Mouse (Mus musculus): ENCODE measurements around the gene Xaf1. TPM values are rescaled to one million over a fixed set of nuclear protein-coding genes. Genes with fewer than 3 reads are reported as not detected.

The Xaf1 gene
- polyA plus RNA-seq, 1 experiment, result 28.3 TPM

GRCm38 (mm10) chr11:72273341-72273740, 28.1 kb upstream of the Xaf1 start:
- H3K36me3 ChIP-seq (ENCODE audit: control insufficient read depth, insufficient read depth, low read length), result no peaks in the 10 kb centered on the region
- no peak overlapping the region for H3K27ac ChIP-seq (ENCODE audit: insufficient read depth, low read depth, low read length)
- no peak overlapping the region for H3K4me3 ChIP-seq (ENCODE audit: low read depth, low read length)
- H3K27me3 ChIP-seq (ENCODE audit: control insufficient read depth, insufficient read depth, low read length), result no peaks in the 10 kb centered on the region
- H3K4me1 ChIP-seq (ENCODE audit: control insufficient read depth, insufficient read depth, insufficient read length, low read length), result no peaks in the 10 kb centered on the region
- WGBS, result 46% methylated on average over 3 of the region's 3 CpGs
- TF ChIP-seq CTCF (IDR thresholded peaks at IDR 0.05; ENCODE audit: extremely low read depth, insufficient read length, insufficient replicate concordance, low read depth, low read length), result no peak

- H3K36me3 ChIP-seq (ENCODE audit: control insufficient read depth, insufficient read depth, low read length), result no peaks in the 10 kb centered on the region
- no peak overlapping the region for H3K27ac ChIP-seq (ENCODE audit: insufficient read depth, low read depth, low read length)
- no peaks in the 10 kb centered on the region for H3K27me3 ChIP-seq (ENCODE audit: control insufficient read depth, insufficient read depth, low read length)
- no peaks in the 10 kb centered on the region for H3K4me1 ChIP-seq (ENCODE audit: control insufficient read depth, insufficient read depth, insufficient read length, low read length)
- TF ChIP-seq CTCF (IDR thresholded peaks at IDR 0.05; ENCODE audit: extremely low read depth, insufficient read length, insufficient replicate concordance, low read depth, low read length) (no peak), POLR2A (IDR thresholded peaks at IDR 0.05; ENCODE audit: low read depth, low read length) (no peak)
- H3K4me3 ChIP-seq (ENCODE audit: low read depth, low read length), result no peak overlapping the region
- 53% methylated on average over 5 of the region's 5 CpGs for WGBS
Measured at GRCm38 (mm10) chr11:72281143-72281851, 20.1 kb upstream of the Xaf1 start.

- no peak for TF ChIP-seq CTCF (IDR thresholded peaks at IDR 0.05; ENCODE audit: extremely low read depth, insufficient read length, insufficient replicate concordance, low read depth, low read length)
- no peak for TF ChIP-seq POLR2A (IDR thresholded peaks at IDR 0.05; ENCODE audit: low read depth, low read length)
- Histone ChIP-seq H3K27me3 (ENCODE audit: control insufficient read depth, insufficient read depth, low read length) (no peaks in the 10 kb centered on the region), H3K36me3 (ENCODE audit: control insufficient read depth, insufficient read depth, low read length) (no peaks in the 10 kb centered on the region), H3K27ac (ENCODE audit: insufficient read depth, low read depth, low read length) (no peak overlapping the region), H3K4me3 (ENCODE audit: low read depth, low read length) (no peak overlapping the region), H3K4me1 (ENCODE audit: control insufficient read depth, insufficient read depth, insufficient read length, low read length) (no peaks in the 10 kb centered on the region)
- WGBS, result 22% methylated on average over 5 of the region's 5 CpGs
Measured at GRCm38 (mm10) chr11:72281852-72282400, 19.5 kb upstream of the Xaf1 start.

GRCm38 (mm10) chr11:72283486-72284224, 17.8 kb upstream of the Xaf1 start:
- Histone ChIP-seq H3K27ac (ENCODE audit: insufficient read depth, low read depth, low read length) (no peak overlapping the region), H3K4me3 (ENCODE audit: low read depth, low read length) (no peak overlapping the region), H3K36me3 (ENCODE audit: control insufficient read depth, insufficient read depth, low read length) (no peaks in the 10 kb centered on the region), H3K27me3 (ENCODE audit: control insufficient read depth, insufficient read depth, low read length) (no peaks in the 10 kb centered on the region), H3K4me1 (ENCODE audit: control insufficient read depth, insufficient read depth, insufficient read length, low read length) (no peaks in the 10 kb centered on the region)
- WGBS, result 84% methylated on average over 16 of the region's 16 CpGs
- TF ChIP-seq POLR2A (IDR thresholded peaks at IDR 0.05; ENCODE audit: low read depth, low read length), result no peak
- TF ChIP-seq CTCF (IDR thresholded peaks at IDR 0.05; ENCODE audit: extremely low read depth, insufficient read length, insufficient replicate concordance, low read depth, low read length), result no peak

- H3K4me3 ChIP-seq (ENCODE audit: low read depth, low read length), result no peak overlapping the region
- no peaks in the 10 kb centered on the region for H3K4me1 ChIP-seq (ENCODE audit: control insufficient read depth, insufficient read depth, insufficient read length, low read length)
- H3K27ac ChIP-seq (ENCODE audit: insufficient read depth, low read depth, low read length), result no peak overlapping the region
- no peaks in the 10 kb centered on the region for H3K36me3 ChIP-seq (ENCODE audit: control insufficient read depth, insufficient read depth, low read length)
- WGBS, result 79% methylated on average over 14 of the region's 14 CpGs
- H3K27me3 ChIP-seq (ENCODE audit: control insufficient read depth, insufficient read depth, low read length), result no peaks in the 10 kb centered on the region
- TF ChIP-seq CTCF (IDR thresholded peaks at IDR 0.05; ENCODE audit: extremely low read depth, insufficient read length, insufficient replicate concordance, low read depth, low read length) (no peak), POLR2A (IDR thresholded peaks at IDR 0.05; ENCODE audit: low read depth, low read length) (no peak)
Measured at GRCm38 (mm10) chr11:72284532-72285182, 16.8 kb upstream of the Xaf1 start.

GRCm38 (mm10) chr11:72285971-72286480, 15.4 kb upstream of the Xaf1 start:
- WGBS, result 68% methylated on average over 6 of the region's 6 CpGs
- Histone ChIP-seq H3K27ac (ENCODE audit: insufficient read depth, low read depth, low read length) (no peak overlapping the region), H3K4me3 (ENCODE audit: low read depth, low read length) (no peak overlapping the region), H3K36me3 (ENCODE audit: control insufficient read depth, insufficient read depth, low read length) (no peaks in the 10 kb centered on the region), H3K4me1 (ENCODE audit: control insufficient read depth, insufficient read depth, insufficient read length, low read length) (no peaks in the 10 kb centered on the region), H3K27me3 (ENCODE audit: control insufficient read depth, insufficient read depth, low read length) (no peaks in the 10 kb centered on the region)
- TF ChIP-seq CTCF (IDR thresholded peaks at IDR 0.05; ENCODE audit: extremely low read depth, insufficient read length, insufficient replicate concordance, low read depth, low read length) (no peak), POLR2A (IDR thresholded peaks at IDR 0.05; ENCODE audit: low read depth, low read length) (no peak)
